Mouse (Mus musculus): Measurements from ENCODE around the gene Btaf1.

GRCm38 (mm10) chr19:37050643-37051345 lies 124.9 kb downstream of the Btaf1 start:
- no peak for TF ChIP-seq POLR2A (IDR thresholded peaks at IDR 0.05; ENCODE audit: low read depth, low read length)
- TF ChIP-seq CTCF (IDR thresholded peaks at IDR 0.05; ENCODE audit: borderline replicate concordance, insufficient read depth, low read length): no peak

Data from embryonic fibroblast, embryonic 13.5 days (primary cell).